Mouse (Mus musculus) spleen, adult 2 months (tissue): ENCODE measurements around the gene Slc7a5.

ENCODE experiments used
- CTCF ChIP-seq: fragments of 200-500 bp; IDR thresholded peaks from 2 replicates; pipeline ENCODE4 v1.5.1; 2011; ENCODE audit warnings: mild to moderate bottlenecking, inconsistent platforms; ENCODE audit not compliant: insufficient read depth, insufficient read length, insufficient replicate concordance; ENCODE audit errors: extremely low read depth
- POLR2A ChIP-seq: fragments of 200-500 bp; IDR thresholded peaks from 2 replicates; pipeline ENCODE4 v1.6.1; 2011; ENCODE audit warnings: low read depth, low read length, inconsistent platforms

DNA sequence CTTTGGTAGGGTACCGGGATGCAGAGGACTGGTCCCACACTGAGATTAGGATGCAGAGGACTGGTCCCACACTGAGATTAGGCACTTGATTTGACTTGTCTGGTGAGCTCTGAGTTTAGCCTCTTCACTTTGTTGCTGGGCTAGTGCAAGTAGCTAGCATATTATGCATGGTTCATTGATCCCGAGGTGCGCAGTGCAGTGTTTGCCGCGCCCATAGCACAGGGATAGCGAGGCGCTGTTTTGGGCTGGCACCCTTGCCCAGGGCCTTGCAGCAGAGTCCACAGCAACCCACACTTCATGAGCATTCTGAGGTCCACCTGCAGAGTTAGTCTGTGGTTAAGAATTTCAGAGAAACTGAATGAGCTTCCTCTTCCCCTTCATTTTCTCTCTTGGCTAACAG is 45.3 kb upstream of the Slc7a5 start:
- TF ChIP-seq POLR2A (no peak), CTCF (no peak)
